Mouse (Mus musculus): Measurements from ENCODE around the gene Papss2.

Gene Papss2

GRCm38 (mm10) chr19:32710288-32710687 is 114.7 kb downstream of the Papss2 start:
- DNase-seq (ENCODE audit: low read depth, low spot score): no peak

- peak; percentile 83 for DNase-seq (ENCODE audit: low read depth, low spot score)
Measured at GRCm38 (mm10) chr19:32711761-32712541, 116.4 kb downstream of the Papss2 start.

GRCm38 (mm10) chr19:32712588-32713042 is 117.0 kb downstream of the Papss2 start:
- DNase-seq (ENCODE audit: low read depth, low spot score): peak; percentile 63

GRCm38 (mm10) chr19:32713471-32713870 is 117.9 kb downstream of the Papss2 start:
- no peak for DNase-seq (ENCODE audit: low read depth, low spot score)

GRCm38 (mm10) chr19:32715201-32715600 is 119.6 kb downstream of the Papss2 start:
- DNase-seq (ENCODE audit: low read depth, low spot score): peak; percentile 69

- no peak for DNase-seq (ENCODE audit: low read depth, low spot score)
Measured at GRCm38 (mm10) chr19:32715681-32716080, 120.1 kb downstream of the Papss2 start.
